Mouse (Mus musculus): ENCODE data around the gene Cyb5rl. TPM values are rescaled to one million over a fixed set of nuclear protein-coding genes. Genes with fewer than 3 reads are reported as not detected.
A peak's percentile ranks its signal among the peaks of the same experiment; 100 is the strongest.

Cyb5rl gene
- polyA plus RNA-seq, 1 experiment from 2014 or later, result 5.9 TPM

DNA sequence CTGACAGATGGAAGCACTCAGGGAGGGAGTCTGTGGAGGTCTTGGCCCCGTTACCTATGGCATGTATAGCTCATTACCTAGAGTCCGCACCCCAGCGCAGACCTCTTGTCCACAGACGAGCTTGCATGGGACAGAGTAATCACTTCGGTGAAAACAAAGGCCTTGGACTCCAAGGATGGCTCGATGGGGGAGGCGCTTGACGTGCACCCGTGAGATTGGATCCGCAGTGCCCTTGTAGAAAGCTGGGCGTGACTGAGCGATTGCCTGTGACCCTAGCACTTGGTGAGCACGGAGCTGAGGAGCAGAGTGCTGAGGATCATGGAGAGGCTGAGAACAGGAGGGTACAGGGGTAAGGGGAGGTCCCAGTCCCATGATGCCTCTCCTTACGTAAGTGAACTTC is 24.9 kb downstream of the Cyb5rl start:
- H3K9ac ChIP-seq (ENCODE audit: low read depth, low read length), result no peak overlapping the region
- no peaks in the 10 kb centered on the region for H3K36me3 ChIP-seq (ENCODE audit: control insufficient read depth, insufficient read depth, low read length)
- H3K4me2 ChIP-seq, result no peak overlapping the region
- peaks cover 3% of the 10 kb centered on the region for H3K4me1 ChIP-seq (replicated peaks; ENCODE audit: control insufficient read depth, insufficient read depth, low read length)
- H3K27ac ChIP-seq (ENCODE audit: low read depth, low read length), result no peak overlapping the region
- H3K9me3 ChIP-seq (ENCODE audit: control insufficient read depth, low read length), result no peaks in the 10 kb centered on the region
- no peak for DNase-seq (ENCODE audit: low spot score)
- 83% methylated on average over 14 of the region's 14 CpGs for WGBS
- ATAC-seq (replicated peaks; ENCODE audit: low FRiP score), result no peak
- no peaks in the 10 kb centered on the region for H3K27me3 ChIP-seq (replicated peaks; ENCODE audit: control insufficient read depth, insufficient read depth, low read length)
- no peak overlapping the region for H3K4me3 ChIP-seq (ENCODE audit: low read depth, low read length)

DNA sequence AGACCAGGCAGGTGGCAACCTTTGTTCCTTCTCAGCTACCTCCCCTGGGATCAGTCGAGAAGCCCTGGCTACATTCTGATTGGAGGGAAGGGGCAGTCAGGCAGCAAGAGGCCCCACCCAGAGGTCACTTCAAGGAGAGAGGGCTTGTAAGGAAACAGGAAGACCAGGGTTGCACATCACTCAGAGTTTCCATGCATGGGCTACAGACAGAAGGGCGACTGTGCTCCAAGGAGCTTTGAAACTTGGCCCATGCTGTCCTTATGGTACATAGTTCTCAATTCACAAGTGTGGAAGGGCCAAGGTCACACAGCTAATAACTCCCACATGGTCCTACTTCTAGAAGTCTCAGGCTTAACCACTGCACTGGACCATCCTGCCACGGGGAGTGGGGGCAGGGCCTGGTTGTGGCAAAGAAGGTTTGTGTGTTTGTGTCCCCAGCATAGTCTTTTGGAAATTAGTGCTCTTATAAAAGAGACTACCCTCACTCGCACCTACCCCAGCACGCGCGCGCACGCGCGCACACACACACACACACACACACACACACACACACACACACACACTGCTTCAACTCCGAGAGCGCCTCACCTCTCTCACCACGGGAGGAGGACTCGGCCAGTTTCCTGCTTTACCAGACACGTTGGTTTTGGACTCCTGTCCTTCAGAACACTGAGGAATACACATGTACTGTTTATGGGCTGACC is 27.8 kb downstream of the Cyb5rl start:
- Histone ChIP-seq H3K9ac (ENCODE audit: low read depth, low read length) (no peak overlapping the region), H3K4me3 (ENCODE audit: low read depth, low read length) (no peak overlapping the region), H3K4me1 (replicated peaks; ENCODE audit: control insufficient read depth, insufficient read depth, low read length) (peaks cover 3% of the 10 kb centered on the region), H3K4me2 (no peak overlapping the region), H3K27ac (ENCODE audit: low read depth, low read length) (no peak overlapping the region), H3K36me3 (ENCODE audit: control insufficient read depth, insufficient read depth, low read length) (no peaks in the 10 kb centered on the region), H3K27me3 (replicated peaks; ENCODE audit: control insufficient read depth, insufficient read depth, low read length) (no peaks in the 10 kb centered on the region), H3K9me3 (ENCODE audit: control insufficient read depth, low read length) (no peaks in the 10 kb centered on the region)
- 72% methylated on average over 16 of the region's 16 CpGs for WGBS
- DNase-seq (ENCODE audit: low spot score), result no peak
- ATAC-seq (replicated peaks; ENCODE audit: low FRiP score), result no peak

DNA sequence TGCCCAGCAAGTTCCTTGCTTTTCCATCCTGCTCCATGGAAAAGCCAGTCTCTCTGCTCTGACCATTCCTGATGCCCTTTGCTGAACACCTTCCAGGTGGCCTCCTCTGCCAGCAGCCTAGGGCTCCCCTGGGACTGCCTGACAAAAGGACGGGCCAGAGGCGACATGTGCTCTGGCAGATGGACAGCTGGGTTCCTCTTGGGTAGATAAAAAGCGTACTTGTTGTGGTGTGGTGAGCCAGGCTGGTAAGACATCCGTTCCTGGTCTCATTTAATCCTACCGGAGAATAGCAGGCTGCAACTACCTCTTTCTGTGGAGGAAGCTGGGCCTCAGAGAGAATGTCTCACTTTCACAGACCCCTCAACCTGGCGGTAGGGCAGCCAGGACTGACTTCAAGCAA is 29.3 kb downstream of the Cyb5rl start:
- H3K27ac ChIP-seq (ENCODE audit: low read depth, low read length), result no peak overlapping the region; the same call in 1 of the 2 replicates
- H3K4me1 ChIP-seq (replicated peaks; ENCODE audit: control insufficient read depth, insufficient read depth, low read length), result peaks cover 3% of the 10 kb centered on the region
- peak; percentile 42 for DNase-seq (ENCODE audit: low spot score)
- no peaks in the 10 kb centered on the region for H3K27me3 ChIP-seq (replicated peaks; ENCODE audit: control insufficient read depth, insufficient read depth, low read length)
- H3K9me3 ChIP-seq (ENCODE audit: control insufficient read depth, low read length), result no peaks in the 10 kb centered on the region
- H3K36me3 ChIP-seq (ENCODE audit: control insufficient read depth, insufficient read depth, low read length), result no peaks in the 10 kb centered on the region
- no peak overlapping the region for H3K4me2 ChIP-seq
- no peak overlapping the region for H3K9ac ChIP-seq (ENCODE audit: low read depth, low read length)
- H3K4me3 ChIP-seq (ENCODE audit: low read depth, low read length), result no peak overlapping the region
- 26% methylated on average over 6 of the region's 6 CpGs for WGBS
- ATAC-seq (replicated peaks; ENCODE audit: low FRiP score), result no peak

DNA sequence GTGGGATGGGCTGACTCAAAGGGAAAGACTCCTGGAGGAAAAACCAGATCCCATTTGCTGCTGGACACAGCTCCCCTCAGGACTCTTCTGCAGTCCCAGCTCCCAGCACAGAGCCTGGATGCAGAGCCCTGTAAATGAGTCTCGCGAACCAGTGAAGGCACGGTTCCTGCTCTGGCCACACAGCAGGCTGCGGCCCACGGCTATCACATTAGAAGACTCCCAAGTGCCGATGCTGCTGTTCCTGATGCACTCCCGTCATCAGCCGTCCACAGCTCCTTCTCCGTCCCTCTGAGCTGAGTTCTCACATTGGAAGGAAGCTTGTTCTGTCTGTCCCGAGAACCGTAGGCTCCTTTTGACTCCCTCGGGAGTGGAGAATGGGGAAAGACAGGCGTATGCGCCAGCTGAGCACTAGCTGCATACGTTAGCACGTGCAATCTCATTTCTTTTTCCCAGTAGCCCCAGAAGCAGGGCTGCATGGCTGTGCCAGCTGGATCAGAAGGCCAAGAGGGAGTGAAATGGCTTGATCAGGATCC is 30.1 kb downstream of the Cyb5rl start, which contains the start of gene Cdcp2:
Gene Cdcp2, plus strand, starts transcription at position 51 of the 533 bp plus-strand sequence.
- H3K4me3 ChIP-seq (ENCODE audit: low read depth, low read length), result no peak within 1 kb of the TSS
- 68% methylated on average over 16 of the region's 16 CpGs for WGBS
- H3K9me3 ChIP-seq (ENCODE audit: control insufficient read depth, low read length), result no peaks in the 10 kb centered on the region
- H3K27me3 ChIP-seq (replicated peaks; ENCODE audit: control insufficient read depth, insufficient read depth, low read length), result no peaks in the 10 kb centered on the region
- no peaks in the 10 kb centered on the region for H3K36me3 ChIP-seq (ENCODE audit: control insufficient read depth, insufficient read depth, low read length)
- H3K4me1 ChIP-seq (replicated peaks; ENCODE audit: control insufficient read depth, insufficient read depth, low read length), result peaks cover 3% of the 10 kb centered on the region
- no peak within 1 kb of the TSS; the same call in 1 of the 2 replicates for H3K27ac ChIP-seq (ENCODE audit: low read depth, low read length)
- H3K9ac ChIP-seq (ENCODE audit: low read depth, low read length), result no peak within 1 kb of the TSS
- ATAC-seq (replicated peaks; ENCODE audit: low FRiP score) (no peak), DNase-seq (ENCODE audit: low spot score) (no peak)
- no peak within 1 kb of the TSS; the same call in 1 of the 2 replicates for H3K4me2 ChIP-seq

DNA sequence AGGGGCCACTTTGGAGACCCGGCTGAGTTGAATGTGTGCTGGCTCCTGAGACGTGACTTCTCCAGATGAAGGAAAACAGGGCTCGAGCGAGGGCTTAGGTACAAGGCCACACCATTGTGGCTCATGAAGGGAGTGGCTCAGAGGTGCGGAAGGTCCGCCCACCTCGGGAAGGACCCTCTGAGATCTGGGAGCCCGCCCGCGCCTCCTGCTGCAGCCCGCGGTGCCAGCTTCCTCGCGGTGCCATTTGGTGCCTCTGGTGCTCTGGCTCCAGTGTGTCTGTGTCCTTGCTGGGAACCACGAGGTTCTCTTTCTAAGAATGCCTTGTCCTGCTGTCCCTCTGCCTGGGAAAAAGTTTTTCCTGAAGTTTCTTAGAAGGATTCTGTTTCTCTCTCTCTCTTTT is 31.1 kb downstream of the Cyb5rl start:
- DNase-seq (ENCODE audit: low spot score), result no peak
- WGBS, result 51% methylated on average over 15 of the region's 15 CpGs
- H3K27ac ChIP-seq (ENCODE audit: low read depth, low read length), result no peak overlapping the region

DNA sequence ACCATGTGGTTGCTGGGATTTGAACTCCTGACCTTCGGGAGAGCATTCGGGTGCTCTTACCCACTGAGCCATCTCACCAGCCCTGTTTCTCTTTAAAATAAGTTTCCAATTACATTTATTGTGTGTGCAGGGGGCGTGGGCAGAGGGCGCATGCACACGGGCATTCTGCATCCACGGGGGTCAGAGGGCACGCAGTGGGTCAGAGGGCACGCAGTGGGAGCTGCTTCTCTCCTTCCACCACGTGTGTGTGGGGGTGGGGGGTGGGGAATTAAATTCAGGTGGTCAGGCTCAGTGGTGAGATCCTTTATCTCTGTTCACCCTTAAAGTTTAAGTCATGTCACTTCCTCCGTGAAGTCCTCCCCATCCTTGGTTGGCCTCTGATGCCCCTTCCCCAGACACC is 31.6 kb downstream of the Cyb5rl start:
- no peaks in the 10 kb centered on the region for H3K9me3 ChIP-seq (ENCODE audit: control insufficient read depth, low read length)
- H3K36me3 ChIP-seq (ENCODE audit: control insufficient read depth, insufficient read depth, low read length), result no peaks in the 10 kb centered on the region
- no peak overlapping the region for H3K4me3 ChIP-seq (ENCODE audit: low read depth, low read length)
- 70% methylated on average over 10 of the region's 10 CpGs for WGBS
- no peaks in the 10 kb centered on the region for H3K27me3 ChIP-seq (replicated peaks; ENCODE audit: control insufficient read depth, insufficient read depth, low read length)
- H3K4me1 ChIP-seq (replicated peaks; ENCODE audit: control insufficient read depth, insufficient read depth, low read length), result peaks cover 3% of the 10 kb centered on the region
- H3K4me2 ChIP-seq, result no peak overlapping the region
- H3K27ac ChIP-seq (ENCODE audit: low read depth, low read length), result no peak overlapping the region
- DNase-seq (ENCODE audit: low spot score), result no peak
- ATAC-seq (replicated peaks; ENCODE audit: low FRiP score), result no peak
- H3K9ac ChIP-seq (ENCODE audit: low read depth, low read length), result no peak overlapping the region

More for the DNA sequence above, 31.1 kb downstream of the Cyb5rl start:
- Histone ChIP-seq H3K4me3 (ENCODE audit: low read depth, low read length) (no peak overlapping the region), H3K4me2 (no peak overlapping the region; the same call in 1 of the 2 replicates), H3K36me3 (ENCODE audit: control insufficient read depth, insufficient read depth, low read length) (no peaks in the 10 kb centered on the region), H3K9ac (ENCODE audit: low read depth, low read length) (no peak overlapping the region), H3K4me1 (replicated peaks; ENCODE audit: control insufficient read depth, insufficient read depth, low read length) (peaks cover 3% of the 10 kb centered on the region), H3K9me3 (ENCODE audit: control insufficient read depth, low read length) (no peaks in the 10 kb centered on the region), H3K27me3 (replicated peaks; ENCODE audit: control insufficient read depth, insufficient read depth, low read length) (no peaks in the 10 kb centered on the region)
- ATAC-seq (replicated peaks; ENCODE audit: low FRiP score), result no peak

DNA sequence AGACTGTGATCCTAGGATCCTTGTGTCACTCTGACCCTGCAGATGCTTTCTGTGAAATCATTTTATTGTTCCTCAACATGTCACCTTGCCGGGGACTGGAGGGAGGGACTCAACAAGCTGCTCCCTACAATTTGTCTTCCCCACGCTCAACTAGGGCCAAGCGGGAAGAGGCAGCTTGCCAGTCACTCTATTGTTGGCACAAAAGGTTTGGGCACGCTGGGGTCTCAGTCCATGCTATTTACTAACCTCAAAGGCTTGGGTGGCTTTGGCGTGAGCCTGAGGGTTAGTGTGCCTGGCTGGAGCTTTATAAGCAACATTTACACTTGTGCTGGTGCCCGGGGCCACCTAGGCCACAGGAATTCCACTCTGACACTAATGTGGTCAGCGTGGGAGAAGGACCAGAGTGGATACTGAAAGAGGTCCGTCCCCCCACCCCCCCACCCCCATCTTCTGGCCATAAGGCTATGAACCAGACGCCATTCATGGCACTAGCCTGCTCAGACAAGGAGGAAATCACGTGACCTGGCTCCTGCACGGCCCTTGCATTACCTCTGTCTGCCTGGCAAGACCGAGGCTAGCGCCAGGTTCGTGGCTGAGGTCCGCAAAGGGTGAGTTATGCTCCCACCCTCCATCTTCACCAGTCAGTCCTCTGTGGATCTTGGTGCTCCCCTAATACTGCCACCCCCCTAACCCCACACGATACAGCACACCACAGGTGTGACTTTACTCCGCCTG is 32.2 kb downstream of the Cyb5rl start:
- H3K36me3 ChIP-seq (ENCODE audit: control insufficient read depth, insufficient read depth, low read length), result no peaks in the 10 kb centered on the region
- DNase-seq (ENCODE audit: low spot score), result no peak
- no peak overlapping the region for H3K27ac ChIP-seq (ENCODE audit: low read depth, low read length)
- WGBS, result 73% methylated on average over 17 of the region's 17 CpGs
- no peak overlapping the region for H3K4me2 ChIP-seq
- H3K4me1 ChIP-seq (replicated peaks; ENCODE audit: control insufficient read depth, insufficient read depth, low read length), result peaks cover 3% of the 10 kb centered on the region
- no peaks in the 10 kb centered on the region for H3K27me3 ChIP-seq (replicated peaks; ENCODE audit: control insufficient read depth, insufficient read depth, low read length)
- H3K4me3 ChIP-seq (ENCODE audit: low read depth, low read length), result no peak overlapping the region
- H3K9me3 ChIP-seq (ENCODE audit: control insufficient read depth, low read length), result no peaks in the 10 kb centered on the region
- no peak for ATAC-seq (replicated peaks; ENCODE audit: low FRiP score)
- H3K9ac ChIP-seq (ENCODE audit: low read depth, low read length), result no peak overlapping the region

DNA sequence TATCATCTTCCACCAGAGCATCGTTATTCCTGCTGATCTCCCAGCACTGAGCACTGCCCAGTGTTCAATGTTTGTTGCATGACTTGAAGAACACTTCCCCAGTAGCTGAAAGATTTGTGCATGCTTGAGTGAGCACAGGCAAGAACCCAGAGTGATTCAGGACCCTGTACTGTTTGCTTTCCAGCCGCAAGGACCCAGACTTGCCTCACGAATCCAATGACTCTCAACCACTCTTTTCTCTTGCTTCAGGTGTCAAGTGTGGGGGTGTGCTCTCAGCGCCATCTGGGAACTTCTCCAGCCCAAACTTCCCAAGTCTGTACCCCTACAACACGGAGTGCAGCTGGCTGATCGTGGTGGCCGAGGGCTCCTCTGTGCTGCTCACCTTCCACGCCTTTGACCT is 35.4 kb downstream of the Cyb5rl start:
- ATAC-seq (replicated peaks; ENCODE audit: low FRiP score) (no peak), DNase-seq (ENCODE audit: low spot score) (no peak)
- 74% methylated on average over 8 of the region's 8 CpGs for WGBS
- Histone ChIP-seq H3K4me3 (ENCODE audit: low read depth, low read length) (no peak overlapping the region), H3K9ac (ENCODE audit: low read depth, low read length) (no peak overlapping the region), H3K9me3 (ENCODE audit: control insufficient read depth, low read length) (no peaks in the 10 kb centered on the region), H3K4me1 (replicated peaks; ENCODE audit: control insufficient read depth, insufficient read depth, low read length) (no peaks in the 10 kb centered on the region; the same call in 1 of the 2 replicates), H3K27me3 (replicated peaks; ENCODE audit: control insufficient read depth, insufficient read depth, low read length) (no peaks in the 10 kb centered on the region), H3K36me3 (ENCODE audit: control insufficient read depth, insufficient read depth, low read length) (no peaks in the 10 kb centered on the region), H3K4me2 (no peak overlapping the region), H3K27ac (ENCODE audit: low read depth, low read length) (no peak overlapping the region)

Measured in liver, embryonic 11.5 days (tissue).